Mouse (Mus musculus) bone marrow, adult 2 months (tissue): ENCODE measurements around the gene Ncl. TPM values are rescaled to one million over a fixed set of nuclear protein-coding genes. Genes with fewer than 3 reads are reported as not detected.

Source experiments
- H3K27ac ChIP-seq: fragments of 200-500 bp; 2 replicates; pipeline ENCODE4 v1.5.1; 2012; ENCODE audit warnings: low read depth, mild to moderate bottlenecking, control low read depth, inconsistent platforms, low read length; ENCODE audit not compliant: control insufficient read depth, poor library complexity, insufficient read depth
- H3K4me1 ChIP-seq: fragments of 200-500 bp; 2 replicates; pipeline ENCODE4 v1.6.1; 2011; ENCODE audit warnings: low read length; ENCODE audit not compliant: control insufficient read depth, insufficient read depth
- H3K4me3 ChIP-seq: fragments of 200-500 bp; replicated peaks from 2 replicates; pipeline ENCODE3; 2011; ENCODE audit warnings: mild to moderate bottlenecking, low read depth, low read length, control low read depth; ENCODE audit not compliant: control insufficient read depth
- CTCF ChIP-seq: fragments of 200-500 bp; IDR thresholded peaks from 2 replicates; pipeline ENCODE4 v1.5.1; 2011; ENCODE audit warnings: low read length, control low read depth; ENCODE audit not compliant: control insufficient read depth, insufficient read depth
- POLR2A ChIP-seq: fragments of 200-500 bp; IDR thresholded peaks from 2 replicates; pipeline ENCODE4 v1.6.1; 2011; ENCODE audit warnings: low read depth, mild to moderate bottlenecking, control low read depth, low read length, borderline replicate concordance; ENCODE audit not compliant: control insufficient read depth
- WGBS: fragments of 180-500 bp; shearing (Covaris S2); methylation state at CpG from one replicate; pipeline ENCODE4 v1.1.7; 2018; 5-methylcytosine and 5-hydroxymethylcytosine counted together
- polyA plus RNA-seq: library from polyadenylated mRNA; stranded (reverse); fragments of >200 nt; gene quantifications from 2 replicates; pipeline ENCODE4 v1.2.4, GENCODE M21; 2011; ENCODE audit warnings: low replicate concordance; ENCODE audit not compliant: missing spikeins, insufficient read depth, insufficient read length

Gene Ncl
- polyA plus RNA-seq, 1 experiment: 503 TPM

GRCm38 (mm10) chr1:86397621-86398020 lies 38.4 kb upstream of the Ncl start:
- Histone ChIP-seq H3K27ac (peak overlapping the region; percentile 70), H3K4me3 (no peak overlapping the region), H3K4me1 (peaks cover 3% of the 10 kb centered on the region)
- 68% methylated on average over 8 of the region's 8 CpGs for WGBS
- TF ChIP-seq POLR2A: no peak
- no peak for TF ChIP-seq CTCF

GRCm38 (mm10) chr1:86395897-86396296 lies 36.7 kb upstream of the Ncl start:
- 75% methylated on average over 7 of the region's 7 CpGs for WGBS
- Histone ChIP-seq H3K27ac (no peak overlapping the region), H3K4me3 (no peak overlapping the region), H3K4me1 (peaks cover 3% of the 10 kb centered on the region)
- no peak for TF ChIP-seq POLR2A
- 0 out of 2 replicates have a peak, but pooled peaks have one; percentile 7 for TF ChIP-seq CTCF

GRCm38 (mm10) chr1:86394246-86394645 lies 35.0 kb upstream of the Ncl start:
- TF ChIP-seq CTCF: no peak
- H3K4me1 ChIP-seq: peaks cover 3% of the 10 kb centered on the region
- H3K27ac ChIP-seq: no peak overlapping the region
- WGBS: 47% methylated on average over 3 of the region's 3 CpGs
- no peak overlapping the region for H3K4me3 ChIP-seq

GRCm38 (mm10) chr1:86393219-86393618 lies 34.0 kb upstream of the Ncl start:
- Histone ChIP-seq H3K4me3 (no peak overlapping the region), H3K27ac (no peak overlapping the region), H3K4me1 (peaks cover 1% of the 10 kb centered on the region; the same call in 1 of the 2 replicates)
- TF ChIP-seq CTCF: no peak
- TF ChIP-seq POLR2A: no peak
- 54% methylated on average over 3 of the region's 3 CpGs for WGBS

GRCm38 (mm10) chr1:86391425-86391824 lies 32.2 kb upstream of the Ncl start:
- no peak overlapping the region for H3K4me3 ChIP-seq
- TF ChIP-seq POLR2A (no peak), CTCF (no peak)
- WGBS: 58% methylated on average over 2 of the region's 2 CpGs
- no peak overlapping the region for H3K27ac ChIP-seq
- H3K4me1 ChIP-seq: no peaks in the 10 kb centered on the region

- WGBS: 1% methylated on average over 11 of the region's 11 CpGs
- H3K4me1 ChIP-seq: no peaks in the 10 kb centered on the region
- no peak overlapping the region for H3K27ac ChIP-seq
- H3K4me3 ChIP-seq: no peak overlapping the region
- TF ChIP-seq CTCF: peak; percentile 80
- TF ChIP-seq POLR2A: no peak
Observed at GRCm38 (mm10) chr1:86389230-86389629, 30.0 kb upstream of the Ncl start.

- no peak overlapping the region for H3K27ac ChIP-seq
- WGBS: 19% methylated on average over 13 of the region's 13 CpGs
- H3K4me3 ChIP-seq: peak overlapping the region; percentile 56
- TF ChIP-seq CTCF: peak; percentile 93
- no peak for TF ChIP-seq POLR2A
- peaks cover 2% of the 10 kb centered on the region for H3K4me1 ChIP-seq
Observed at GRCm38 (mm10) chr1:86381027-86381426, 21.8 kb upstream of the Ncl start.

GRCm38 (mm10) chr1:86379161-86379569 lies 20.0 kb upstream of the Ncl start:
- no peak overlapping the region for H3K4me3 ChIP-seq
- TF ChIP-seq CTCF (no peak), POLR2A (no peak)
- peaks cover 2% of the 10 kb centered on the region for H3K4me1 ChIP-seq
- WGBS: 10% methylated on average over 9 of the region's 9 CpGs
- H3K27ac ChIP-seq: peak overlapping the region; percentile 3; the same call in 1 of the 2 replicates

- no peak overlapping the region for H3K27ac ChIP-seq
- TF ChIP-seq POLR2A (no peak), CTCF (no peak)
- WGBS: 7% methylated on average over 6 of the region's 6 CpGs
- H3K4me3 ChIP-seq: no peak overlapping the region
- peaks cover 2% of the 10 kb centered on the region for H3K4me1 ChIP-seq
Observed at GRCm38 (mm10) chr1:86378662-86379061, 19.5 kb upstream of the Ncl start.

- TF ChIP-seq POLR2A (no peak), CTCF (no peak)
- no peak overlapping the region for H3K27ac ChIP-seq
- H3K4me3 ChIP-seq: no peak overlapping the region
- 85% methylated on average over 5 of the region's 5 CpGs for WGBS
- H3K4me1 ChIP-seq: peaks cover 2% of the 10 kb centered on the region
Observed at GRCm38 (mm10) chr1:86376354-86376753, 17.2 kb upstream of the Ncl start.
